Mouse (Mus musculus): ENCODE measurements at regions not wholly inside any gene's neighbourhood (a gene's known extent, or its start where the extent isn't known, plus 50 kb on each side); places are given as distances from the start of the nearest gene placed in this dataset.

DNA sequence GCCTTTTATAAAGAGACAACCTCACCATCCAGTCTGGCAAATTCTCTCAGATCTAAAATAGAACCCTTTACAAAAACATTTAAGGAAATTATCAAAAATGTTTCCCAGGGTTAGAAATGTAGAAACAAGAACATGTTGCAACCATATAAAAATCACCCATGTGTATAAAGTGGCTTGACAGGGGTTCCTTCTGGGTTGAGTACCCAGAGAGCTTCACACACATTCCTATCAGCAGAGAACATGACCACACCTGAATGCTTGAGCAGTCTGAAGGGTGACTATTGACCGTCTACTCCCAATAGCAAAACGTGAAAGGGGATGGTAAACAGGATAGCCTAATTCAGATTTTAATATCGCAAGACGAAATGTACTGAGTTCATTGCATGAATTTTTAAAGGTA is 57.8 kb upstream of the Zfand5 start:
- 90% methylated on average over 4 of the region's 4 CpGs for WGBS

DNA sequence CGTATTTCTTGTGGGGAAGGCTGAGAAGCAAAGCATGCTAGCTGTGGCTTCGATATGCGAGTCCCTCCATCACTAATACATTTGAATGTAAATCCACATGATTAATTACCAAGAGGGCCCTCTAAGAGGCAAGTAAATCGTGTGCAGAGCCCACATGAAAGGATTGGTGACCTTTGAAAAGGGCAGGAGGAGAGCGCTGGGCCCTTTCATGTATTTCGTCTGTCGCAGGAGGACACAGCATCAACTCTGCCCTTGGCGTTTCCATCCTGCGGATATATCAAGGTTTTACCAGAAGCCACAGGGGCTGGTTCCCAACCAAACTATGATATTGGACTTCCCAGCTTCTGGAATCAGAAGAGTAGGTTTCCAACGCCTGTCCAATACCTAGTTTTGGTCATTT is 78.6 kb upstream of the Zfand5 start:
- ATAC-seq (ENCODE audit: insufficient number of reproducible peaks, insufficient read depth, low FRiP score, low read depth): no peak

More for the DNA sequence above, 57.8 kb upstream of the Zfand5 start:
- Histone ChIP-seq H3K4me1 (ENCODE audit: control insufficient read depth, insufficient read depth, low read length) (no peaks in the 10 kb centered on the region), H3K4me3 (ENCODE audit: low read depth, low read length) (no peak overlapping the region), H3K9me3 (ENCODE audit: control insufficient read depth, low read depth, low read length) (no peaks in the 10 kb centered on the region), H3K36me3 (ENCODE audit: control insufficient read depth, insufficient read depth, low read length) (no peaks in the 10 kb centered on the region), H3K27me3 (ENCODE audit: control insufficient read depth, insufficient read depth, low read length) (no peaks in the 10 kb centered on the region), H3K4me2 (replicated peaks; ENCODE audit: low read depth, low read length) (no peak overlapping the region), H3K27ac (ENCODE audit: low read length) (no peak overlapping the region), H3K9ac (replicated peaks; ENCODE audit: low read depth, low read length) (no peak overlapping the region)
- no peak for ATAC-seq (ENCODE audit: insufficient number of reproducible peaks, insufficient read depth, low FRiP score, low read depth)

GRCm38 (mm10) chr19:21192576-21192975 is 79.5 kb upstream of the Zfand5 start:
- ATAC-seq (ENCODE audit: insufficient number of reproducible peaks, insufficient read depth, low FRiP score, low read depth): no peak
- WGBS: 84% methylated on average over 6 of the region's 6 CpGs
- Histone ChIP-seq H3K4me2 (replicated peaks; ENCODE audit: low read depth, low read length) (no peak overlapping the region), H3K27ac (ENCODE audit: low read length) (no peak overlapping the region), H3K9ac (replicated peaks; ENCODE audit: low read depth, low read length) (no peak overlapping the region), H3K4me3 (ENCODE audit: low read depth, low read length) (no peak overlapping the region), H3K27me3 (ENCODE audit: control insufficient read depth, insufficient read depth, low read length) (no peaks in the 10 kb centered on the region), H3K36me3 (ENCODE audit: control insufficient read depth, insufficient read depth, low read length) (no peaks in the 10 kb centered on the region), H3K4me1 (ENCODE audit: control insufficient read depth, insufficient read depth, low read length) (no peaks in the 10 kb centered on the region), H3K9me3 (ENCODE audit: control insufficient read depth, low read depth, low read length) (no peaks in the 10 kb centered on the region)

More for the DNA sequence above, 78.6 kb upstream of the Zfand5 start:
- Histone ChIP-seq H3K36me3 (ENCODE audit: control insufficient read depth, insufficient read depth, low read length) (no peaks in the 10 kb centered on the region), H3K4me2 (replicated peaks; ENCODE audit: low read depth, low read length) (no peak overlapping the region), H3K27ac (ENCODE audit: low read length) (no peak overlapping the region), H3K4me1 (ENCODE audit: control insufficient read depth, insufficient read depth, low read length) (no peaks in the 10 kb centered on the region), H3K9ac (replicated peaks; ENCODE audit: low read depth, low read length) (no peak overlapping the region), H3K27me3 (ENCODE audit: control insufficient read depth, insufficient read depth, low read length) (no peaks in the 10 kb centered on the region), H3K9me3 (ENCODE audit: control insufficient read depth, low read depth, low read length) (no peaks in the 10 kb centered on the region), H3K4me3 (ENCODE audit: low read depth, low read length) (no peak overlapping the region)
- WGBS: 54% methylated on average over 10 of the region's 10 CpGs

- no peak for ATAC-seq (ENCODE audit: insufficient number of reproducible peaks, insufficient read depth, low FRiP score, low read depth)
- Histone ChIP-seq H3K9ac (replicated peaks; ENCODE audit: low read depth, low read length) (no peak overlapping the region), H3K27me3 (ENCODE audit: control insufficient read depth, insufficient read depth, low read length) (no peaks in the 10 kb centered on the region), H3K36me3 (ENCODE audit: control insufficient read depth, insufficient read depth, low read length) (no peaks in the 10 kb centered on the region), H3K4me1 (ENCODE audit: control insufficient read depth, insufficient read depth, low read length) (no peaks in the 10 kb centered on the region), H3K4me3 (ENCODE audit: low read depth, low read length) (no peak overlapping the region), H3K9me3 (ENCODE audit: control insufficient read depth, low read depth, low read length) (no peaks in the 10 kb centered on the region), H3K4me2 (replicated peaks; ENCODE audit: low read depth, low read length) (no peak overlapping the region), H3K27ac (ENCODE audit: low read length) (no peak overlapping the region)
- 71% methylated on average over 4 of the region's 4 CpGs for WGBS
These were observed 82.9 kb upstream of the Zfand5 start for GRCm38 (mm10) chr19:21189216-21189615.

GRCm38 (mm10) chr19:21186656-21187055 is 85.4 kb upstream of the Zfand5 start:
- H3K4me1 ChIP-seq (ENCODE audit: control insufficient read depth, insufficient read depth, low read length): no peaks in the 10 kb centered on the region
- no peak overlapping the region for H3K4me3 ChIP-seq (ENCODE audit: low read depth, low read length)
- no peak overlapping the region for H3K27ac ChIP-seq (ENCODE audit: low read length)
- WGBS: 82% methylated on average over 1 of the region's 1 CpGs
- H3K36me3 ChIP-seq (ENCODE audit: control insufficient read depth, insufficient read depth, low read length): no peaks in the 10 kb centered on the region
- H3K27me3 ChIP-seq (ENCODE audit: control insufficient read depth, insufficient read depth, low read length): no peaks in the 10 kb centered on the region
- no peak overlapping the region for H3K9ac ChIP-seq (replicated peaks; ENCODE audit: low read depth, low read length)
- no peak for ATAC-seq (ENCODE audit: insufficient number of reproducible peaks, insufficient read depth, low FRiP score, low read depth)
- H3K9me3 ChIP-seq (ENCODE audit: control insufficient read depth, low read depth, low read length): no peaks in the 10 kb centered on the region; the same call in 1 of the 2 replicates
- no peak overlapping the region for H3K4me2 ChIP-seq (replicated peaks; ENCODE audit: low read depth, low read length)

GRCm38 (mm10) chr19:21186016-21186415 is 86.1 kb upstream of the Zfand5 start:
- H3K9ac ChIP-seq (replicated peaks; ENCODE audit: low read depth, low read length): no peak overlapping the region
- H3K36me3 ChIP-seq (ENCODE audit: control insufficient read depth, insufficient read depth, low read length): no peaks in the 10 kb centered on the region
- H3K27me3 ChIP-seq (ENCODE audit: control insufficient read depth, insufficient read depth, low read length): no peaks in the 10 kb centered on the region
- ATAC-seq (ENCODE audit: insufficient number of reproducible peaks, insufficient read depth, low FRiP score, low read depth): no peak
- H3K9me3 ChIP-seq (ENCODE audit: control insufficient read depth, low read depth, low read length): no peaks in the 10 kb centered on the region; the same call in 1 of the 2 replicates
- no peak overlapping the region for H3K27ac ChIP-seq (ENCODE audit: low read length)
- H3K4me1 ChIP-seq (ENCODE audit: control insufficient read depth, insufficient read depth, low read length): no peaks in the 10 kb centered on the region
- 66% methylated on average over 1 of the region's 1 CpGs for WGBS
- no peak overlapping the region for H3K4me2 ChIP-seq (replicated peaks; ENCODE audit: low read depth, low read length)
- no peak overlapping the region for H3K4me3 ChIP-seq (ENCODE audit: low read depth, low read length)

DNA sequence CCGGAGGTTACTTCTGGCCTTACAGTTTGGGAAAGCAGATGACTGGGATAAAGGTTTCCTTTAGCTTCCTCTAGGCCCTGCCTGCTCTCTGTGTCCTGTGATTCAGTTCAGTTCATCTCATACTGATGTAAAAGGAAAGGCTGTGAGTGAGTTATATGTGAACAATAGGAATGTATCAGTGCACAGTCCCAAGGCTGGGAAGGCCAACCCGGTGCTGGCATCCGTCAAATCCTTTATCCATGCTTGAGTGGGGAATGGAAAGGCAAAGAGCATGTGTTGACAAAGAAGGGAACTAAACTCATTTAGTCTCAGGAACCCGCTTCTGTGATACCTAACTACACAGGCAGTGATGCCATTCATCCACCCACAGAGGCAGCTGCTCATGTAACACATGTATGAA is 89.0 kb upstream of the Zfand5 start:
- Histone ChIP-seq H3K27ac (ENCODE audit: low read length) (no peak overlapping the region), H3K9ac (replicated peaks; ENCODE audit: low read depth, low read length) (no peak overlapping the region), H3K4me2 (replicated peaks; ENCODE audit: low read depth, low read length) (no peak overlapping the region), H3K27me3 (ENCODE audit: control insufficient read depth, insufficient read depth, low read length) (no peaks in the 10 kb centered on the region), H3K4me1 (ENCODE audit: control insufficient read depth, insufficient read depth, low read length) (no peaks in the 10 kb centered on the region), H3K4me3 (ENCODE audit: low read depth, low read length) (no peak overlapping the region), H3K36me3 (ENCODE audit: control insufficient read depth, insufficient read depth, low read length) (no peaks in the 10 kb centered on the region), H3K9me3 (ENCODE audit: control insufficient read depth, low read depth, low read length) (no peaks in the 10 kb centered on the region; the same call in 1 of the 2 replicates)
- ATAC-seq (ENCODE audit: insufficient number of reproducible peaks, insufficient read depth, low FRiP score, low read depth): no peak
- WGBS: 90% methylated on average over 4 of the region's 4 CpGs

- Histone ChIP-seq H3K4me1 (ENCODE audit: control insufficient read depth, insufficient read depth, low read length) (0 out of 2 replicates have a peak, but pooled peaks cover 2% of the 10 kb centered on the region), H3K36me3 (ENCODE audit: control insufficient read depth, insufficient read depth, low read length) (no peaks in the 10 kb centered on the region), H3K4me3 (ENCODE audit: low read depth, low read length) (no peak overlapping the region), H3K9ac (replicated peaks; ENCODE audit: low read depth, low read length) (no peak overlapping the region), H3K27me3 (ENCODE audit: control insufficient read depth, insufficient read depth, low read length) (no peaks in the 10 kb centered on the region), H3K27ac (ENCODE audit: low read length) (no peak overlapping the region), H3K9me3 (ENCODE audit: control insufficient read depth, low read depth, low read length) (no peaks in the 10 kb centered on the region; the same call in 1 of the 2 replicates), H3K4me2 (replicated peaks; ENCODE audit: low read depth, low read length) (no peak overlapping the region)
- ATAC-seq (ENCODE audit: insufficient number of reproducible peaks, insufficient read depth, low FRiP score, low read depth): no peak
- 88% methylated on average over 1 of the region's 1 CpGs for whole genome bisulfite sequencing
These were observed 92.2 kb upstream of the Zfand5 start for GRCm38 (mm10) chr19:21179886-21180285.

GRCm38 (mm10) chr19:21175426-21175831 is 96.6 kb upstream of the Zfand5 start:
- no peak overlapping the region for H3K9ac ChIP-seq (replicated peaks; ENCODE audit: low read depth, low read length)
- no peak overlapping the region for H3K27ac ChIP-seq (ENCODE audit: low read length)
- ATAC-seq (ENCODE audit: insufficient number of reproducible peaks, insufficient read depth, low FRiP score, low read depth): no peak
- H3K9me3 ChIP-seq (ENCODE audit: control insufficient read depth, low read depth, low read length): no peaks in the 10 kb centered on the region
- H3K27me3 ChIP-seq (ENCODE audit: control insufficient read depth, insufficient read depth, low read length): no peaks in the 10 kb centered on the region
- H3K4me3 ChIP-seq (ENCODE audit: low read depth, low read length): no peak overlapping the region
- 75% methylated on average over 3 of the region's 3 CpGs for WGBS
- 0 out of 2 replicates have a peak, but pooled peaks cover 6% of the 10 kb centered on the region for H3K4me1 ChIP-seq (ENCODE audit: control insufficient read depth, insufficient read depth, low read length)
- H3K4me2 ChIP-seq (replicated peaks; ENCODE audit: low read depth, low read length): no peak overlapping the region
- H3K36me3 ChIP-seq (ENCODE audit: control insufficient read depth, insufficient read depth, low read length): no peaks in the 10 kb centered on the region
